Mouse (Mus musculus): ENCODE measurements around the gene Nipal1.
A peak's percentile ranks its signal among the peaks of the same experiment; 100 is the strongest.

Gene Nipal1

GRCm38 (mm10) chr5:72647418-72647907 lies at the start of gene Nipal1:
Gene Nipal1 (plus strand): TSS chr5:72647795.
- DNase-seq (ENCODE audit: low read depth), result peak; percentile 46

- peak; percentile 11 for DNase-seq (ENCODE audit: low read depth)
Observed at GRCm38 (mm10) chr5:72601006-72601405, 46.6 kb upstream of the Nipal1 start.

GRCm38 (mm10) chr5:72603138-72603537 lies 44.5 kb upstream of the Nipal1 start:
- no peak for DNase-seq (ENCODE audit: low read depth)

- no peak for DNase-seq (ENCODE audit: low read depth)
Observed at GRCm38 (mm10) chr5:72617413-72617812, 30.2 kb upstream of the Nipal1 start.

- no peak for DNase-seq (ENCODE audit: low read depth)
Observed at GRCm38 (mm10) chr5:72621022-72621421, 26.6 kb upstream of the Nipal1 start.

GRCm38 (mm10) chr5:72630026-72630425 lies 17.6 kb upstream of the Nipal1 start:
- no peak for DNase-seq (ENCODE audit: low read depth)

- no peak for DNase-seq (ENCODE audit: low read depth)
Observed at GRCm38 (mm10) chr5:72634791-72635271, 12.8 kb upstream of the Nipal1 start.

- DNase-seq (ENCODE audit: low read depth), result no peak
Observed at GRCm38 (mm10) chr5:72636122-72636521, 11.5 kb upstream of the Nipal1 start.

- DNase-seq (ENCODE audit: low read depth), result no peak
Observed at GRCm38 (mm10) chr5:72636576-72636975, 11.0 kb upstream of the Nipal1 start.

- DNase-seq (ENCODE audit: low read depth), result no peak
Observed at GRCm38 (mm10) chr5:72640072-72640471, 7.5 kb upstream of the Nipal1 start.

- no peak for DNase-seq (ENCODE audit: low read depth)
Observed at GRCm38 (mm10) chr5:72643655-72644054, 3.9 kb upstream of the Nipal1 start.

- no peak for DNase-seq (ENCODE audit: low read depth)
Observed at GRCm38 (mm10) chr5:72644175-72644574, 3.4 kb upstream of the Nipal1 start, which contains the start of gene Cnga1. Gene Cnga1 (minus strand): TSS chr5:72644275.

- no peak for DNase-seq (ENCODE audit: low read depth)
Observed at GRCm38 (mm10) chr5:72646131-72646530, 1.5 kb upstream of the Nipal1 start.

- DNase-seq (ENCODE audit: low read depth), result no peak
Observed at GRCm38 (mm10) chr5:72646996-72647395, 599 bp upstream of the Nipal1 start.

- no peak for DNase-seq (ENCODE audit: low read depth)
Observed at GRCm38 (mm10) chr5:72647958-72648595, 482 bp downstream of the Nipal1 start.

- DNase-seq (ENCODE audit: low read depth), result peak; percentile 38
Observed at GRCm38 (mm10) chr5:72648987-72649735, 1.6 kb downstream of the Nipal1 start.

- DNase-seq (ENCODE audit: low read depth), result no peak
Observed at GRCm38 (mm10) chr5:72653068-72653674, 5.6 kb downstream of the Nipal1 start.

- DNase-seq (ENCODE audit: low read depth), result no peak
Observed at GRCm38 (mm10) chr5:72656270-72656791, 8.7 kb downstream of the Nipal1 start.

GRCm38 (mm10) chr5:72658375-72658774 lies 10.8 kb downstream of the Nipal1 start:
- no peak for DNase-seq (ENCODE audit: low read depth)

GRCm38 (mm10) chr5:72661051-72661781 lies 13.6 kb downstream of the Nipal1 start:
- DNase-seq (ENCODE audit: low read depth), result no peak

GRCm38 (mm10) chr5:72664126-72664525 lies 16.5 kb downstream of the Nipal1 start:
- no peak for DNase-seq (ENCODE audit: low read depth)

- DNase-seq (ENCODE audit: low read depth), result no peak
Observed at GRCm38 (mm10) chr5:72664854-72665253, 17.3 kb downstream of the Nipal1 start.

Measured in fibroblast of lung, adult 2 months (primary cell).